ENCODE assay signal across 8 mouse cellular contexts in genomic region chr16:33063267-33063666, GRCm38 (mm10). TPM values are rescaled to one million over a fixed set of nuclear protein-coding genes. Genes with fewer than 3 reads are reported as not detected.
DNase-seq lines count a peak whose midpoint lies in the region; ATAC-seq and TF ChIP-seq lines count a peak whose summit lies in the region.

No protein-coding gene starts in this region.

- intact Hi-C loops in left cerebral cortex, adult 2 months (cut with DNase I): loop anchor here (5.0 kb wide), 1 partner anchor 89 kb away; no protein-coding TSS in a partner anchor

- peaks cover 42% of the 10 kb centered on the region for H3K4me1 ChIP-seq in hindbrain, embryonic 13.5 days (replicated peaks)
- H3K4me1 ChIP-seq in midbrain, embryonic 15.5 days: peaks cover 34% of the 10 kb centered on the region

- H3K9me3 ChIP-seq in hindbrain, embryonic 13.5 days: no peaks in the 10 kb centered on the region
- H3K9me3 ChIP-seq in midbrain, embryonic 15.5 days: no peaks in the 10 kb centered on the region

- TF ChIP-seq CTCF in left cerebral cortex, adult 2 months (IDR thresholded peaks at IDR 0.05): no peak

- peak overlapping the region; percentile 86 for H3K4me2 ChIP-seq in hindbrain, embryonic 13.5 days
- H3K4me2 ChIP-seq in midbrain, embryonic 15.5 days: peak overlapping the region; percentile 74

- H3K27me3 ChIP-seq in hindbrain, embryonic 13.5 days: no peaks in the 10 kb centered on the region
- no peaks in the 10 kb centered on the region for H3K27me3 ChIP-seq in midbrain, embryonic 15.5 days (replicated peaks)

- DNase-seq in left cerebral cortex, adult 2 months (ENCODE audit: extremely low spot score in 1 of 2, low spot score in 2 of 2): no peak
- no peak for DNase-seq in left cerebral cortex, adult 11 months (ENCODE audit: low spot score)
- peak; percentile 48 for DNase-seq in c-Kit-positive CD71-positive TER-119-negative erythroid progenitor cells, embryonic 14.5 days (ENCODE audit: low read depth)
- DNase-seq in gastrocnemius, postnatal 4 days (ENCODE audit: low spot score in 2 of 2): no peak
- no peak for DNase-seq in T-cell, adult 2 months (ENCODE audit: low spot score)
- DNase-seq in adrenal gland, postnatal 10 days: no peak

- H3K27ac ChIP-seq in left cerebral cortex, adult 2 months: no peak overlapping the region
- H3K27ac ChIP-seq in hindbrain, embryonic 13.5 days: no peak overlapping the region
- H3K27ac ChIP-seq in midbrain, embryonic 15.5 days: 0 out of 2 replicates have a peak overlapping the region, but pooled peaks have one; percentile 81

- H3K9ac ChIP-seq in hindbrain, embryonic 13.5 days: peak overlapping the region; percentile 84
- H3K9ac ChIP-seq in midbrain, embryonic 15.5 days: peak overlapping the region; percentile 75

- H3K4me3 ChIP-seq in left cerebral cortex, adult 2 months: peak overlapping the region; percentile 82
- peak overlapping the region; percentile 79 for H3K4me3 ChIP-seq in hindbrain, embryonic 13.5 days
- H3K4me3 ChIP-seq in midbrain, embryonic 15.5 days: peak overlapping the region; percentile 66

- 27% methylated on average over 7 of the region's 7 CpGs for WGBS in hindbrain, embryonic 13.5 days
- 18% methylated on average over 7 of the region's 7 CpGs for WGBS in midbrain, embryonic 15.5 days

- no peak for ATAC-seq in hindbrain, embryonic 13.5 days (ENCODE audit: low FRiP score)
- no peak for ATAC-seq in midbrain, embryonic 15.5 days (replicated peaks)

- peaks cover 45% of the 10 kb centered on the region for H3K36me3 ChIP-seq in hindbrain, embryonic 13.5 days
- H3K36me3 ChIP-seq in midbrain, embryonic 15.5 days (replicated peaks): peaks cover 11% of the 10 kb centered on the region

RNA-seq across cellular contexts. Expression of gene Lmln, which starts 0.9 kb away (rescaled TPM):
- total RNA-seq in left cerebral cortex, adult 2 months (2021): 10 to 100 TPM; 12.3 to 14.8 TPM
- polyA plus RNA-seq in hindbrain, embryonic 13.5 days (2015; fragmentation: Nextera tagmentation; extraction: Ambion mirVana): 3.3 and 4.4 TPM in 2 replicates
- polyA plus RNA-seq in midbrain, embryonic 15.5 days (2015; fragmentation: Nextera tagmentation; extraction: Ambion mirVana): 5.1 and 6.6 TPM in 2 replicates
- 1 to 10 TPM; 3.6 to 5.5 TPM for total RNA-seq in gastrocnemius, postnatal 4 days (2021)
- 1 to 10 TPM; 5.5 to 9.9 TPM for total RNA-seq in adrenal gland, postnatal 10 days (2021)

RNA-seq across cellular contexts. Expression of gene Rpl35a, which starts 7.0 kb away (rescaled TPM):
- total RNA-seq in left cerebral cortex, adult 2 months (2021): 100 to 1,000 TPM; 287 to 307 TPM
- polyA plus RNA-seq in hindbrain, embryonic 13.5 days (2015; fragmentation: Nextera tagmentation; extraction: Ambion mirVana): 566 and 585 TPM in 2 replicates
- 404 and 412 TPM in 2 replicates for polyA plus RNA-seq in midbrain, embryonic 15.5 days (2015; fragmentation: Nextera tagmentation; extraction: Ambion mirVana)
- 100 to 1,000 TPM; 506 to 544 TPM for total RNA-seq in gastrocnemius, postnatal 4 days (2021)
- 100 to 1,000 TPM; 635 to 640 TPM for total RNA-seq in adrenal gland, postnatal 10 days (2021)

RNA-seq across cellular contexts. Expression of gene Iqcg, which starts 7.2 kb away (rescaled TPM):
- total RNA-seq in left cerebral cortex, adult 2 months (2021): 1 to 10 TPM; 3.7 to 4.9 TPM
- polyA plus RNA-seq in hindbrain, embryonic 13.5 days (2015; fragmentation: Nextera tagmentation; extraction: Ambion mirVana): 6.4 and 6.8 TPM in 2 replicates
- 6.4 and 7.1 TPM in 2 replicates for polyA plus RNA-seq in midbrain, embryonic 15.5 days (2015; fragmentation: Nextera tagmentation; extraction: Ambion mirVana)
- 1 to 10 TPM; 2.1 to 2.2 TPM for total RNA-seq in gastrocnemius, postnatal 4 days (2021)
- 1 to 10 TPM; 2.4 to 3.1 TPM for total RNA-seq in adrenal gland, postnatal 10 days (2021)
